Mouse (Mus musculus): Measurements from ENCODE around the gene Enpp6. TPM values are rescaled to one million over a fixed set of nuclear protein-coding genes. Genes with fewer than 3 reads are reported as not detected.

Enpp6 gene
- total RNA-seq, 2 experiments from 2014 or later: 6.5 to 8.6 TPM

Other genes with a start within 250 kb of the Enpp6 start
- gene Irf2, start 247.2 kb upstream of the Enpp6 start, total RNA-seq (2021): 10 to 100 TPM; 38.2 to 47.6 TPM

All from heart, postnatal 10 days (tissue).